Mouse (Mus musculus) stomach, adult 2 months (tissue): ENCODE measurements around the gene Foxb2. TPM values are rescaled to one million over a fixed set of nuclear protein-coding genes. Genes with fewer than 3 reads are reported as not detected.

ENCODE experiments used
- polyA plus RNA-seq: library from polyadenylated mRNA; depleted of rRNA; stranded (reverse); fragments of >200 nt; gene quantifications from 2 replicates; pipeline ENCODE4 v1.2.3, GENCODE M21; 2012; rRNA removed

Foxb2 gene
- not detected in 2 replicates for polyA plus RNA-seq

GRCm38 (mm10) chr19:16873221-16873861 lies at the start of gene Foxb2:
TSS of gene Foxb2 (minus strand) at chr19:16873805.

Other genes starting within 250 kb of the Foxb2 start
- gene Vps13a, start 92.9 kb downstream of the Foxb2 start, polyA plus RNA-seq = 0.11 and 0.26 TPM in 2 replicates
- 0.09 and 0.43 TPM in 2 replicates for gene Prune2, start 82.3 kb upstream of the Foxb2 start, polyA plus RNA-seq